Mouse (Mus musculus): Measurements from ENCODE around the gene Gucy2c.

The Gucy2c gene

DNA sequence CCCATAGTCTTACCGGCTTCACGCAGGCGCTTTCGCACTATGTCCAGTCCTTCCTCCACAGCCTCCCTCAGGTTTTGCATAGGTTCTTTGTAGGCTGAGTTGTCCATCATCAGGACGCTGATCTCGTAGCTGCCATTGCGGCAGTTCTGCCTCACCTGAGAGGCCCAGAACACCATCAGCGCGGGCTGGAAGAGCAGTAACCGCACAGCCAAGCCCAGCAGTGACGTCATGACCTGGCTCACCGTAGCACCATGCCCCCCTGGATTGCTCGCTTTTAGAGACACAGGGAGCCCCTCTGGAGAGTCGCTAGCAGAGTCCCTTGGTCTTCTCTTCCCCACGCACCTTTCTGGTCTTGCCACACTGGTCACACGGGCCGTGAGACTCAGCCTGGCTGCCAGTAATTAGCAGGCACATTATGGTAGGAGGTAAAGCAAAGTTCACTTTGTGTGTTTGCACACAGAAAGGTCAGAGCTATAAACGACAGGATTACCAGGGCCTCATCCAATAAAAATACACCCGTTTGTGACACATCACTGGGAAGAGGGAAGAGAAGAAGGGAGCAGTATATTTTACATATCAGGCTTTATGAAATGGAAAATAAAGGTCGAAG, at the start of gene Gucy2c:
Gucy2c (minus strand) TSS at position 389 of the 610 bp plus-strand sequence.
- DNase-seq (ENCODE audit: extremely low read depth, low read depth): no peak

DNA sequence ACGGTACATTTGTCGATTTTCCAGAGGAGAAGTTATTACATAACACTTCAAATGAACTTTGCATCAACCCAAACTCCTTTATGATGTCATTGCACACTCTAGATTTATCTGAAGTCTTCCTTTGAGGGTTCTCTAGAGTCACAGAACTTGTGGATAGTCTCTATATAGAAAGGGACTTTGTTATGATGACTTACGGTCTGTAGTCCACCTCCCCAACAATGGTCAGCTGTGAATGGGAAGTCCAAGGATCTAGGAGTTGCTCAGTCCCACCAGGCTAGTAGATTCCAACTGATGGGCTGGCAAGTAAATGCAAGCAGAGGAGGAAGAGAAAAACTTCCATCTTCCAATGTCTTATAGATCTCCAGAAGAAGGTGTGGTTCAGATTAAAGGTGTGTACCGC, 47.1 kb upstream of the Gucy2c start:
- DNase-seq (ENCODE audit: extremely low read depth, low read depth): no peak

DNA sequence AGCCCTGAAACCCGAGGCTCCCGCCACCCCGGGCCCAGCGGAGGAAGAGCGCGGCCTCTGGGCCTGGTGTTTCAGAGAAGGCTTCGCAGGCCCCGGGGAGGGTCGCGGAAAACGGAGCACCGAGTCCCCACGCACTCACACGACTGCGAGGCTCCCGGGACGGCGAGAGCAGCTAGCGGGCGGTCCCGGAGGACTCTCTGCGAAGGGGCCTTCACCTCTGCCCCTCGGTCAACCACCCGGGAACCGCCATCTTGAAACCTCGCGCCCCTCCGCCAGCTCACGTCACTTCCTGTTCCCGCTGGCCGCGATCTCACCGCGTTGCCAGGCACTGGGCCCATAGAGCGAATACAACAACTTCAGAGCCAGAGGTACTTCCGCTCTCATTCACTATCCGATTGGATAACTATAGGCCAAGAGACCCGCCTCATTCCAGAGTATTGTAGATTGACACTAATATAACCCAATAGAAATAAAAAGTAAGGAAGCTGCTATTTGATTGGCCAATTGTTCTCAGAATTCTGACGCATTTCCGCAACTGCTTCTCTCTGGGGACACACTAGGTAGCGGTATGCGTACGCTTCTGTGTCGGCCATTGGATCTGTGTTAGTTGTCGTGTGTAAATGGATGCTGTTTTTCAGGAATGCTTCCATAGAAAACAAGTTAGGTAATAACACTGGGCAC, 46.5 kb upstream of the Gucy2c start, which contains the start of gene Wbp11:
Wbp11 (minus strand) TSS at position 353 of the 681 bp plus-strand sequence.
- peak; percentile 99 for DNase-seq (ENCODE audit: extremely low read depth, low read depth)

DNA sequence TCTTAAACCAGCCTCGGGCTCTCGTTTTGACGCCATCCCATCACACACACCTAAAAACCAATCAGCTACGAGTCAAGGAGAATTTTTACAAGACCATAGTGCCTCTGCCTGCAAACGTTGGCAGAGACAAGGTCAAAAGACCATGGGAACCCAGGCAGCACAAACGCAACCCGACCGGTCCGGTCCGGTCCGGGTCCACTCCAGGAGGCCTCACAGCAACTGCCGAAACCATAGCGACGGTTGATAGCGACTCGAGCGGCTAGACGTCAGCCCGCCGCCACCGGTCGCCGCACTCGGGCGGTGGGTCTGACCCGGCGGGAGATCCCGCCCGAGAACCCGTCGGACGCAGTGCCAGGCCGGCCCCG, 45.9 kb upstream of the Gucy2c start, which contains the start of gene BC049715:
BC049715 (plus strand) TSS at position 111 of the 365 bp plus-strand sequence.
- DNase-seq (ENCODE audit: extremely low read depth, low read depth): no peak

DNA sequence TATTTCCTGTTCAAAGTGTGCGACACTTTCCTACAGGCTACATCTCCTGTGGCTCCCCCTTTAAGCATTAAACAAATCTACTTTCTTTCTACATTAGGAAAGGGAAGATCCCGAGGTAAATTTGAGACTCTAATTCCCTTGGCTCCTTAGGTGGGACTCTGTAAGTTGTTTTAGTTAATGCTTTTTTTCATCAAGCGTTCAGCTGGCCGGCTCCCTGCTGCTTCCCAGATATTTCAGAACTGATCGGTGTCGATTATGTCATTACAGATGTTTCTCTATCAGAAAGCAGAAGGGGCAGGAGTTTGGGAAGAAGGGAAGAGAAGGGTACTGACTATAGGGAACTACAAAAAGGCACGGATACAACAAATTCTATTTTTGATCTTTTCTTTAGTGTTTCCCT, 45.6 kb upstream of the Gucy2c start:
- no peak for DNase-seq (ENCODE audit: extremely low read depth, low read depth)

DNA sequence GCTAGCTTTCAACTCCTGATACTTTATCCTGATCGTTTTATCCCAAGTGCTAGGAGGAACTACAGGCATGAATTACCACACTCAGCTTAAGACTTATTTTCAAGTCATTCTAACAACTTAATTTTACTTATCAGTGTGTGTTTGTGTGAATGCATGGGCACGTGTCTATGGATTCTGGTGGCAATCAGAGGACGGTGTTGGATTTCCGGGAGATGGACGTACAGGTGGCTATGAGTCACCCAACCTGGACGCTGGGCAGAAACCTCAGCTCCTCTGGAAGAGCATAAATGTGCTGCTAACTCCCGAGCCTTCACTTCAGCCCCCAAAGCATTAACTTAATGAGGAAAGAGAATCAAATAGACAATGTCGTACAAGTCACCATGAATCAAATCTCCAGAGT, 43.4 kb upstream of the Gucy2c start:
- DNase-seq (ENCODE audit: extremely low read depth, low read depth): no peak

DNA sequence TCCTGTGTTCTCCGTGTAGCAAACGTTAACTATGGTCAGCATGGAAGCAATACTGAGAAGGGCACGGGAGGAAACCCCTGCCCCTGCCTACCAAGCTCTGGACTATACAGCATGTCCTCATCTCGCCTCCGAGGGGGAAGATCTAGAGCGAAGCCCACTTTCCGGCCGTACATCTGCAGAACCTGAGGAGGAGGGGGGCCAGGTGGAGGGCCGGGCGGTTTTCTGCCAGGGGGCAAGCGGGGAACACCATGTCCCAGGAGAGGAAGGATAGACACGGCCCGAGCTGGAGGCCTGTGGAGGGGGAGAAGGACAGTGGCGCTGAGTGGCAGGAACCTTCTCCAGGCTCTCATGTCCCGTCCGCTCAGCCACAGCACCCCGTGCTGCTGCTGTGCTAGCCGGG, 39.5 kb upstream of the Gucy2c start:
- DNase-seq (ENCODE audit: extremely low read depth, low read depth): no peak

DNA sequence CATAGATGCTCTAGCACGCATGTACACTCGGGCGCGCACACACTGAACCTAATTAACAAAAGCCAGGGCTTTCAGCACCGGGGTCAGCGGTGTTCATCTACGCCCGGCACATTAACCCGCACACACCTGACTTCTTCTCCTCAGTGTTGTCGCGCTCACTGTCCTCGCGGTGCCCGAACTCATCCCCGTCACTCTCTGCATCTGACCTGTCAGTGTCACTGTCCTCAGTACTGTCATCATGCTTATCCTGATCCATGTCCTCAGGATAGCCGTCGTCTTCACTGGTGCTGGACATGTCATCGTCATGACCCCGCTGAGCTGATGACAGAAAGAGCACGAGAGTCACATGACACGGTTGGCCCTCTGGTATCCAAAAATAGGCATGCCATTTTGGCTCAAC, 38.8 kb upstream of the Gucy2c start:
- DNase-seq (ENCODE audit: extremely low read depth, low read depth): no peak

DNA sequence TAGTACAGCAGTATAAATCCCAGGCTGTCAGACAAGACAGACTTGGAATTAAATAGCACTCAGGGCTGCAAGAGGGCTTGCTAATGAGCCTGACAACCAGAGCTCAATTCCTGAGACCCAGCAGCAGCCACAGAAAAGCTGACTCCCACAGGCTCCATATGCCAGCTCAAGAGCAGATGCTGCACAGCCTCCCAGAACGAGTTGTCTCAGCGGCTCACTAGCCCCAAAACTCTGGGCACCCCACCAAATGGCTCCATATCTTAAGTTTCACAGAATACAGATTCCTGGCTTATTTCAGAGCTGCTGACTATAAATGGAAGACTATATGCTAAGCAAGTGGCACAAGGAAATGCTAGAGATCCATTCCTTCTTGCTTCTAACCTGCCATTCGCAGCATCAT, 36.0 kb upstream of the Gucy2c start:
- no peak for DNase-seq (ENCODE audit: extremely low read depth, low read depth)

DNA sequence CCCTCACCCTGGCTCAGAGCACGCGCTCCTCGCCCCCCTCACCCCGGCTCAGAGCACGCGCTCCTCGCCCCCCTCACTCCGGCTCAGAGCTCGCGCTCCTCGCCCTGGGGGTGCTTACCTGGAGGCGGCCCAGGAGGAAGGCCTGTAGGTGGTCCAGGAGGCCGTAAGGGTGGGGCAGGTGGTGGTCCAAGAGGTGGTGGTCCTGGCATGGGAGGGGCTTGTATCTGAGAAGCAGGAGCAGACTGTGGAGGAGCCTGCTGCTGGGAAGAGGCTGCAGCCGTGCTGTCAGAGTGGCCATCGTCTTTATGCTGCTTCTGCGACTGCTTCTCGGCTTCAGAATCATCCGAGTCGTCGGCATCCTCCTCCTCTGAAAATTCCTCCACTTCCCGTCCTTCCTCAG, 35.3 kb upstream of the Gucy2c start:
- DNase-seq (ENCODE audit: extremely low read depth, low read depth): no peak

DNA sequence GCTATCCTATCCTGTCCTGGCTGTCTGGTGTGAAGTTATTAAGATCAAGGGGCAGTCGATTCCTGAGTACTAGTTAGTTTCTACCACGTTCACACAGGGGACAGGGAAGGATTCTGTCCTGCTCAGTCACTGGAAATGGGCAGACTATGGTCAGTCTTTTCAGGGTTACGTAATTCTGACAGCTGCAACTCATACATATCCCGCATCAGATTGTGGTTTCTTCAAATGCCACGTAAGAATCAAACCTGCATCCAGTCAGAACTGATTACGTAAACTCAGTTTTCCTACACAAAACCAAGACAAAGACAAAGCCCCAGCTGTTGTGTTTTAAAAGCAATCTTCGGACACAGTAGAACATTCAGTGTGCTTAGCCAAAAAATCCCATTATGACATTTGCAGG, 33.8 kb upstream of the Gucy2c start:
- no peak for DNase-seq (ENCODE audit: extremely low read depth, low read depth)

DNA sequence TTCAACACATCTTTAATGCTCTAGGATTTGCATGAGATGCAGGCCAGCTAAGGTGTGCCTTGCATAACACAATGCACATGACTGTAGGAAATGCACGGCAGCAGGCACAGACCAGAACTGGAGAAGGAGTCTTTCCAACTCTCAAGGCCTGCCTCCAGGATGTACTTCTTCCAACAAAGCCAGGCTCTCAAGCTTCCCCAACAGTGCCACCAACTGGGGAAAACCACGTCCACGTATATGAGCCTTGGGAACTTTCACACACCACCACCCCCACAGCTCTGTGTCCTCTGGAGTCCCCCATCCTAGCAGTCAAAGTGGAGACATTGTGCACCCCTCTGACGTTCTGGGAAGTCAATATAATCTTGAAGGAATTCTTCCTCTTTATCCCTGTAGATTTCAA, 31.6 kb upstream of the Gucy2c start:
- DNase-seq (ENCODE audit: extremely low read depth, low read depth): no peak

DNA sequence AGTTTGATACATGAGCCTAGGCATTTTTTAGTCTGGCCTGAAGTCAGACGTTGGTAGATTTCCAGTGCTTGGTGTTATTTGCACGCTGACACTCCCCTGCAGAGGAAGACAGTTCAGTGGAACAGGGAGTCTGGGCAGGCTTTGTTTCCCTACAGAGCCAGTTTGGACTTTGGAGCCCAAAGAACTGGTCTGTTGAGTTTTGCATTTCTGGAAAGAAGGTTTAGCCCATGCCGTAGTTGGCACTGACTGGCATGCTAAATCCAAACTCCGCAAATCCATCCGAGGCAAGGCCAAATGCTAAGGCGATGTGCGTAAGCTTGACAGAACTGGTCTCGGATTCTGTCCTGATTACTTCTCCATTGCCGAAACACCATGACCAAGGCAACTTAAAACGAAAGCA, 29.6 kb upstream of the Gucy2c start:
- DNase-seq (ENCODE audit: extremely low read depth, low read depth): no peak

DNA sequence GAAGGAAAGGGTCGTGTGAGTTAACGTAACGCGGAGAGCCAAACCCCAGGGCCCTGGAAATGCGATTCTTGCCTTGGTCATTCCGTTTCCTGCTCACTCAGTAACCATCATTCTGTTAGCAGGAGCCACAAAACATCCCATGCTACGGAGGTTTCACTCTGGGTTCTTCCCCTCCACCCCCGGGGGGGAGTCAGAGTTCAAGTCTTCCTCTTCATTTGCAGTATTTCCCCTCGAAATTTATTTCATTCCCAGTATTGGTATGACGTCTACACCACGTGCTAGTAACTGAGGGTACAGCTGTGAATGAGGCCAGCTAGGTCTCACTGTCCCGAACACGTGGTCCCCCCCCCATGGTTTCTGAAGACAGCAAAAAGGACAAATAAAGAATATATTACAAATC, 28.1 kb upstream of the Gucy2c start:
- DNase-seq (ENCODE audit: extremely low read depth, low read depth): no peak

DNA sequence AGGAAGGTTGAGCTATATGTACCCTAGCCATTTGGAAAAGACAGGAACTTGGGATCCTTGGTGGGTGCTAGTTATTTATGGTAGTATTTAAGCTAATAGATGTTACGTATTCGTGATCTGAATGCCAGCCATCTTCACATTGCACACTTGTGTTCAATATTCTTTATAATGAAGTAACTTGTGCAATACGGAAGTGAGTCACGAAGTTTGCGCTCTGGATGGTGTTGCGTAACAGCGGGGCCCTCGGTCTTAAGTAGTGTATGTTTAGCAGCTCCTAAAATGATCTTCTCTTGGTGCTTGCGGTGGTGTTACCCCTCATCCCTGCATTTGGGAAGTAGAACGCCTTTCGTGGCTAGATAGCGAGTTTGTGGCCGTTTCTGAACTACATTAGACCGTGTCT, 27.5 kb upstream of the Gucy2c start:
- peak; percentile 83 for DNase-seq (ENCODE audit: extremely low read depth, low read depth)

DNA sequence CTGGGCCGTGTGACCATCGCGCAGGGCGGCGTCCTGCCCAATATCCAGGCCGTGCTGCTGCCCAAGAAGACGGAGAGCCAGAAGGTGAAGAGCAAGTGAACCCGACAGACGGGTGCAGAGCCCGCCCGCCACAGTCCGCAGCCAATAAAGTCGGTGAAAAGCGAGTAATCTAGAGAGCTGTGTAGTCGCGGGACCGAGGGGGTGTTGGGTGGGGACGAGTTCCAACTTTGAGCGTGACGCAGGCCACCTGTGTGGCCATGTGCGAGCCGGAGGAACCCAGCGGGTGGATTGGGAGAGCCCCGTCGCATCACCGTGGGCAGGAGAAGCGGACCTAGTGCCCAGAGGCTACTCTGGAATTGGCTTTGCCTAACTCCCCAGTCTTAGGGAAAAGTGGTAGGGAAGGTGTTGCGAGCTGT, 27.1 kb upstream of the Gucy2c start:
- DNase-seq (ENCODE audit: extremely low read depth, low read depth): no peak

DNA sequence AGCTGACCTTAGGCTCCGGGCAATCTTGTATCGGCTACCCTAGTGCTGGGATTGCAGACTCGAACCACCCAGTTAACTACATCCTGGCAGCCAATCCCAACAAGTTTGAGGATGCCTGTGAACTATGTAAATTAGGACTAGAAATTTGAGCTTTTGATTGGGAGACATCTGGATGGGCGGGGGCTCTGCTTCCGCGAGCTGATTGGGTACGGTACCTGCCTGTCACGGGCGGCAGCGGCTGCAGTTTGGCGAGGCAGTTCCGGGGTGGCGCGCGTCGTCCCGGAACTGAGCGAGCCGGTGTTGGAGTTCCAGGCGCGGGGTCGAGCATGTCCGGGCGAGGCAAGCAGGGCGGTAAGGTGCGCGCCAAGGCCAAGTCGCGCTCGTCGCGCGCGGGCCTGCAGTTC, 26.5 kb upstream of the Gucy2c start, which contains the start of gene H2afj:
H2afj (plus strand) TSS at position 231 of the 404 bp plus-strand sequence.
- peak; percentile 95 for DNase-seq (ENCODE audit: extremely low read depth, low read depth)

DNA sequence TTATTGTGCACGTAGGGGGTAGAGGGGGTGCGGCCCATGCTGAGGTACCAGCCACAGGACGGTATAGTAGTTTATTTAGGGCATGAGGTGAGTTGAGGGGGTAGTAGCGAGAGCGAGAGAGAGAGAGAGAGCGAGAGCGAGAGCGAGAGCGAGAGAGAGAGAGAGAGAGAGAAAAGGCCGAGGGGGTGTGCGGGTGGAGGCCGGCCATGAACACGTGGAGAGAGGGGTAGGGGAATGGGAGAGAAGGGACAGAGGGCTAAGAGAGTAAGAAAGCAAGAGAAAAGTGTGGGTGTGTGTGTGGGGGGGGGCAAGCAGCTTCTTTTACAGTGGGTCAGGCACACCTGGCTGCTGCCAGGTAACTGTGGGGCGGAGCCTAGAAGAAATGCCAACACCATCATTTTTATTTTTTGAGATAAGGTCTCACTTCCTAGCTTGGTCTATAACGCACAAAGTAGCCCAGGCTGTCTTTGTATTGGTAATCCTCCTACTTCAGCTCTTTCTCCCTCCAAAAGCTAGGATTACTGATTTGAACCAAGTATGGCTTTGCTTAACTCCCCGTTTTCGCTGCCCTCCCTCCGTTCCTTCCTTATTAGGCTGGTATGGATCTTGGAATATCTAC, 25.9 kb upstream of the Gucy2c start:
- DNase-seq (ENCODE audit: extremely low read depth, low read depth): no peak

DNA sequence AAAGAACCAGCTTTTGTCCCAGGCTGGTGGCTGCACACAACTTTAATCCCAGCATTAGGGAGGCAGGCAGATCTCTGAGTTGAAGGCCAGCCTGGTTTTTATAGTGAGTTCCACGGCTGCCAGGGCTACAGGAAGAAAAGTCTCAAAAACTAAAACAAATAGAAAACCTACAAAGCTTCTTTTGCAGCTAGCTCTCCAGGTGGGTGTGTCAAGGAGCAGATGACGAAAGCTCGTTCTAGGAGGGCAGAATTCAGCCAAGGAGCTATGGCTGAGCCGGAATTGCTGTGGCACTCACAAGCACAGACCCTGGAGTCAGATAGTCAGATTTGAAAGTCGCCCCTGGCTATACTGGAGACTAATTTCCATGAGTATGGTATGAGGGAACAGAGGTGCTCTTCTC, 25.3 kb upstream of the Gucy2c start:
- DNase-seq (ENCODE audit: extremely low read depth, low read depth): no peak

DNA sequence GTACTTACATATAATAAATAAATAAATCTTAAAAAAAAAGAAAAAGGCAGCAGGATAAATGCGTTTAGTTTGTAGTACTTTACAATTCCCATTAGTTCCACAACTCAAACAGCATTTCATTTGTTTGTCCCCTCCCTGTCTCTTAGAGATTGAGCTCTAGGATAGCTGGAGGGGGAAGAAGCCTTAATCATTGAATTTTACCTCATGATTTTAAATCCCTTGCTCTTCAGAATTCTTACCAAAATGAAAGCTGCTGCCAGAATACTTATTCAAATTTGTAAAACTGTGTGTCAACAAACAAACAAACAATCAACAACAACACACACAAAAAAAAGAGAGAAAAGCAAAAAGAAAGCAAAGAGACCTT, 23.8 kb upstream of the Gucy2c start:
- DNase-seq (ENCODE audit: extremely low read depth, low read depth): no peak

DNA sequence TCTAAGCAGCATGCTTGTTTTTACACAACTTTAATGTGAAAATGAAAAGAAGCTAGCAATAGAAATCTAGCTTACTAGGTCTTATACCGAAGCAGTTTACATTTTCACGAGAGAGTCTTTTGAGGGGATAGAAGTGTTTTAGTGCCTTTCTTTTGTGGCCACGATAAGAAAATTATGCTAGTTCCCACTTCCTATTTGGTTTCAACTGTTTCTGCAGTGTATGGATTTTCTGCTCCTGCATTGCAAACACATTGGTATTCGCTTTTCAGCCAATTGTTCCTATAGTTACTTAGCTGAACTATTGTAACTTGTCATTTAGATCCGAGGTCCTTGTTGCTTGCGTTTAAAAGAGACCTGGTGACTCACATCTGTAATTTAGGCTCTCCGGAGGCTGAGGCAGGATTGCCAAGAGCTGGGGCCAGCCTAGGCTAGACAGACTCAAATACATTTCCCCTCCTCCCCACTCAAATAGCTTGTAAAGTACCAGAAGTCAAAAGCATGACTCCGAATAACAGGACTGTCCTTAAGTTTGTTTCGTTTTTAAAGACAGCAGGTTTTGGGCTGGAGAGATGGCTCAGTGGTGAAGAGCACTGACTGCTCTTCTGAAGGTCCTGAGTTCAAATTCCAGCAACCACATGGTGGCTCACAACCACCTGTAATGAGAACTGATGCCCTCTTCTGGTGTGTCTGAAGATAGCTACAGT, 23.3 kb upstream of the Gucy2c start:
- DNase-seq (ENCODE audit: extremely low read depth, low read depth): peak; percentile 79

Measured in MEL-GATA-1-ER (cell line).